Comparison of ENCODE assay signal across 8 mouse cellular contexts in genomic region chr10:71237516-71238239, GRCm38 (mm10). TPM values are rescaled to one million over a fixed set of nuclear protein-coding genes. Genes with fewer than 3 reads are reported as not detected.
DNase-seq lines count a peak whose midpoint lies in the region; ATAC-seq and TF ChIP-seq lines count a peak whose summit lies in the region.

No protein-coding gene starts in this region.

- WGBS in hindbrain, embryonic 15.5 days, result under 1% methylated on average over 67 of the region's 68 CpGs

- peak overlapping the region; percentile 93 for H3K4me2 ChIP-seq in hindbrain, embryonic 15.5 days

- H3K27ac ChIP-seq in hindbrain, embryonic 15.5 days (replicated peaks), result peak overlapping the region; percentile 80

- peaks cover 19% of the 10 kb centered on the region for H3K4me1 ChIP-seq in hindbrain, embryonic 15.5 days (replicated peaks)

- no peak for DNase-seq in Patski (ENCODE audit: low read depth, low spot score)
- DNase-seq in cerebellum, postnatal 14 days, result peak; percentile 96
- peak; percentile 83 to 89 for DNase-seq in frontal cortex, postnatal 25 days (ENCODE audit: low spot score in 2 of 2)
- peak; percentile 88 for DNase-seq in left cerebral cortex, adult 11 months (ENCODE audit: low spot score)
- peak; percentile 97 for DNase-seq in lung, postnatal 4 days
- DNase-seq in retina, postnatal 7 days (ENCODE audit: low read depth, low spot score), result peak; percentile 92
- DNase-seq in urinary bladder, adult 2 months (ENCODE audit: low spot score), result peak; percentile 93

- TF ChIP-seq CTCF in Patski (IDR thresholded peaks at IDR 0.05), result no peak

- POLR2A ChIA-PET in Patski (lab: Charles Lee), result no interaction called here

- CTCF ChIA-PET in Patski (lab: Charles Lee), result interaction anchor here (1.5 kb wide), 1 partner anchor 11 kb away, joined by 6 read pairs; no protein-coding TSS in a partner anchor

- ATAC-seq in Patski, result peak; percentile 94
- ATAC-seq in hindbrain, embryonic 15.5 days (ENCODE audit: low FRiP score, low read depth), result peak; percentile 99

- peak overlapping the region; percentile 98 for H3K4me3 ChIP-seq in hindbrain, embryonic 15.5 days

- no peaks in the 10 kb centered on the region for H3K9me3 ChIP-seq in hindbrain, embryonic 15.5 days

- peak overlapping the region; percentile 97 for H3K9ac ChIP-seq in hindbrain, embryonic 15.5 days

- H3K27me3 ChIP-seq in Patski, result peaks cover 5% of the 10 kb centered on the region
- no peaks in the 10 kb centered on the region for H3K27me3 ChIP-seq in hindbrain, embryonic 15.5 days

- in situ Hi-C loops in Patski (cut with MboI; ENCODE audit: low pct_unique_long_range_greater_than_20kb), result no loop called here

- H3K36me3 ChIP-seq in hindbrain, embryonic 15.5 days, result peaks cover 25% of the 10 kb centered on the region

RNA-seq across cellular contexts. Expression of gene Tfam, which starts 0.4 kb away (rescaled TPM):
- 75.9 TPM for polyA plus RNA-seq in Patski (2021)
- 40.2 and 50.1 TPM in 2 replicates for polyA plus RNA-seq in hindbrain, embryonic 15.5 days (2015; fragmentation: Nextera tagmentation; extraction: Ambion mirVana)
- polyA plus RNA-seq in urinary bladder, adult 2 months (2012; rRNA removed), result 25.8 and 28.5 TPM in 2 replicates

RNA-seq across cellular contexts. Expression of gene Ube2d1, which starts 47.4 kb away (rescaled TPM):
- polyA plus RNA-seq in Patski (2021), result 53.4 TPM
- polyA plus RNA-seq in hindbrain, embryonic 15.5 days (2015; fragmentation: Nextera tagmentation; extraction: Ambion mirVana), result 154 and 186 TPM in 2 replicates
- 79.4 and 103 TPM in 2 replicates for polyA plus RNA-seq in urinary bladder, adult 2 months (2012; rRNA removed)
